Mouse (Mus musculus) retina, embryonic 14.5 days (tissue): ENCODE measurements at regions not wholly inside any gene's neighbourhood (a gene's known extent, or its start where the extent isn't known, plus 50 kb on each side); places are given as distances from the start of the nearest gene placed in this dataset.

Experiments used
- DNase-seq: peaks from one replicate; pipeline ENCODE4 v3.0.0-alpha.2; 2015; ENCODE audit warnings: low spot score

- DNase-seq: no peak
Observed at GRCm38 (mm10) chr10:72551561-72551960, 103.1 kb upstream of the Zwint start.

GRCm38 (mm10) chr10:72573991-72574652, 80.5 kb upstream of the Zwint start:
- no peak for DNase-seq

- DNase-seq: no peak
Observed at GRCm38 (mm10) chr10:72577713-72578112, 76.9 kb upstream of the Zwint start.

- DNase-seq: no peak
Observed at GRCm38 (mm10) chr10:72578501-72578900, 76.1 kb upstream of the Zwint start.

GRCm38 (mm10) chr10:72581311-72581710, 73.3 kb upstream of the Zwint start:
- no peak for DNase-seq

- DNase-seq: no peak
Observed at GRCm38 (mm10) chr10:72588561-72588960, 66.1 kb upstream of the Zwint start.

GRCm38 (mm10) chr10:72593049-72593448, 61.6 kb upstream of the Zwint start:
- no peak for DNase-seq
